Mouse (Mus musculus) kidney, embryonic 14.5 days (tissue): ENCODE data around the gene Vti1a. TPM values are rescaled to one million over a fixed set of nuclear protein-coding genes. Genes with fewer than 3 reads are reported as not detected.

Source experiments
- ATAC-seq: fragments of 200-750 bp; cut with Nextera tagmentation; 2 replicates; pipeline ENCODE4 v1.8.0; 2017; ENCODE audit warnings: moderate number of reproducible peaks, mild to moderate bottlenecking, moderate TSS enrichment, moderate library complexity; ENCODE audit not compliant: low FRiP score, low TSS enrichment
- H3K27ac ChIP-seq: fragments of 300-500 bp; sonication (generic); 2 replicates; pipeline ENCODE4 v1.5.1; 2014; ENCODE audit warnings: low read depth, mild to moderate bottlenecking, low read length, moderate library complexity, mixed read lengths
- H3K27me3 ChIP-seq: fragments of 300-500 bp; sonication (generic); 2 replicates; pipeline ENCODE4 v1.6.1; 2014; ENCODE audit warnings: mild to moderate bottlenecking, low read length; ENCODE audit not compliant: control insufficient read depth, insufficient read depth
- H3K36me3 ChIP-seq: fragments of 300-500 bp; sonication (generic); 2 replicates; pipeline ENCODE4 v1.6.1; 2014; ENCODE audit warnings: low read length, mixed read lengths; ENCODE audit not compliant: control insufficient read depth, insufficient read depth
- H3K4me1 ChIP-seq: fragments of 300-500 bp; sonication (generic); 2 replicates; pipeline ENCODE4 v1.6.1; 2014; ENCODE audit warnings: low read length, mixed read lengths; ENCODE audit not compliant: control insufficient read depth, insufficient read depth
- H3K4me2 ChIP-seq: fragments of 300-500 bp; sonication (generic); replicated peaks from 2 replicates; pipeline ENCODE4 v1.6.1; 2014; ENCODE audit warnings: low read depth, mild to moderate bottlenecking, low read length
- H3K4me3 ChIP-seq: fragments of 300-500 bp; sonication (generic); 2 replicates; pipeline ENCODE4 v1.5.1; 2014; ENCODE audit warnings: mild to moderate bottlenecking, low read length
- H3K9ac ChIP-seq: fragments of 300-500 bp; sonication (generic); 2 replicates; pipeline ENCODE4 v1.6.1; 2014; ENCODE audit warnings: low read depth, mild to moderate bottlenecking, low read length, moderate library complexity
- H3K9me3 ChIP-seq: fragments of 300-500 bp; sonication (generic); 2 replicates; pipeline ENCODE4 v1.6.1; 2016; ENCODE audit warnings: low read length; ENCODE audit not compliant: control insufficient read depth
- WGBS: fragments of 180-500 bp; shearing (Covaris S2); extraction: QIAGEN DNeasy Blood & Tissue Kit; methylation state at CpG from one replicate; pipeline ENCODE4 v1.1.7; 2014; 5-methylcytosine and 5-hydroxymethylcytosine counted together
- polyA plus RNA-seq: library from polyadenylated mRNA; unstranded; fragments of >200 nt; fragmentation: Nextera tagmentation; extraction: Ambion mirVana; gene quantifications from 2 replicates; pipeline ENCODE4 v1.2.1, GENCODE M21; 2014

The Vti1a gene
- polyA plus RNA-seq, 1 experiment from 2014 or later, result 25.7 TPM

GRCm38 (mm10) chr19:55552861-55553260 lies 236.8 kb downstream of the Vti1a start:
- ATAC-seq, result no peak
- Histone ChIP-seq H3K4me3 (no peak overlapping the region), H3K27ac (no peak overlapping the region), H3K4me1 (peaks cover 9% of the 10 kb centered on the region; the same call in 1 of the 2 replicates), H3K27me3 (no peaks in the 10 kb centered on the region), H3K36me3 (no peaks in the 10 kb centered on the region), H3K4me2 (no peak overlapping the region), H3K9ac (no peak overlapping the region), H3K9me3 (no peaks in the 10 kb centered on the region)
- WGBS, result 58% methylated on average over 7 of the region's 7 CpGs

GRCm38 (mm10) chr19:55554295-55554694 lies 238.2 kb downstream of the Vti1a start:
- Histone ChIP-seq H3K9ac (no peak overlapping the region), H3K4me3 (no peak overlapping the region), H3K27ac (no peak overlapping the region), H3K36me3 (no peaks in the 10 kb centered on the region), H3K4me1 (peaks cover 9% of the 10 kb centered on the region; the same call in 1 of the 2 replicates), H3K27me3 (no peaks in the 10 kb centered on the region), H3K4me2 (no peak overlapping the region), H3K9me3 (no peaks in the 10 kb centered on the region)
- no peak for ATAC-seq
- 65% methylated on average over 5 of the region's 5 CpGs for whole genome bisulfite sequencing

GRCm38 (mm10) chr19:55554703-55555102 lies 238.6 kb downstream of the Vti1a start:
- 81% methylated on average over 9 of the region's 9 CpGs for WGBS
- Histone ChIP-seq H3K9me3 (no peaks in the 10 kb centered on the region), H3K4me3 (no peak overlapping the region), H3K36me3 (no peaks in the 10 kb centered on the region), H3K9ac (no peak overlapping the region), H3K4me2 (no peak overlapping the region), H3K27me3 (no peaks in the 10 kb centered on the region), H3K27ac (no peak overlapping the region), H3K4me1 (peaks cover 9% of the 10 kb centered on the region; the same call in 1 of the 2 replicates)
- ATAC-seq, result no peak

GRCm38 (mm10) chr19:55556168-55556999 lies 240.3 kb downstream of the Vti1a start:
- H3K4me1 ChIP-seq, result peaks cover 9% of the 10 kb centered on the region; the same call in 1 of the 2 replicates
- peak; percentile 90 for ATAC-seq
- H3K27ac ChIP-seq, result peak overlapping the region; percentile 3; the same call in 1 of the 2 replicates
- H3K9ac ChIP-seq, result no peak overlapping the region
- H3K4me2 ChIP-seq, result peak overlapping the region; percentile 31
- H3K9me3 ChIP-seq, result no peaks in the 10 kb centered on the region
- 15% methylated on average over 21 of the region's 21 CpGs for WGBS
- H3K4me3 ChIP-seq, result no peak overlapping the region
- no peaks in the 10 kb centered on the region for H3K27me3 ChIP-seq
- H3K36me3 ChIP-seq, result no peaks in the 10 kb centered on the region

GRCm38 (mm10) chr19:55559331-55559730 lies 243.2 kb downstream of the Vti1a start:
- peaks cover 16% of the 10 kb centered on the region; the same call in 1 of the 2 replicates for H3K4me1 ChIP-seq
- no peaks in the 10 kb centered on the region for H3K36me3 ChIP-seq
- WGBS, result 41% methylated on average over 12 of the region's 12 CpGs
- no peak overlapping the region for H3K27ac ChIP-seq
- H3K4me2 ChIP-seq, result no peak overlapping the region
- ATAC-seq, result no peak
- H3K9ac ChIP-seq, result no peak overlapping the region
- no peaks in the 10 kb centered on the region for H3K27me3 ChIP-seq
- H3K9me3 ChIP-seq, result no peaks in the 10 kb centered on the region
- no peak overlapping the region for H3K4me3 ChIP-seq

- ATAC-seq, result no peak
- H3K36me3 ChIP-seq, result no peaks in the 10 kb centered on the region
- H3K27me3 ChIP-seq, result no peaks in the 10 kb centered on the region
- H3K4me2 ChIP-seq, result no peak overlapping the region
- no peak overlapping the region for H3K27ac ChIP-seq
- H3K4me3 ChIP-seq, result no peak overlapping the region
- 78% methylated on average over 11 of the region's 11 CpGs for WGBS
- H3K9me3 ChIP-seq, result no peaks in the 10 kb centered on the region
- H3K4me1 ChIP-seq, result peaks cover 16% of the 10 kb centered on the region; the same call in 1 of the 2 replicates
- no peak overlapping the region for H3K9ac ChIP-seq
Measured at GRCm38 (mm10) chr19:55560088-55560682, 244.1 kb downstream of the Vti1a start.

GRCm38 (mm10) chr19:55561469-55561868 lies 245.4 kb downstream of the Vti1a start:
- H3K4me1 ChIP-seq, result peaks cover 14% of the 10 kb centered on the region; the same call in 1 of the 2 replicates
- no peak overlapping the region for H3K9ac ChIP-seq
- H3K4me3 ChIP-seq, result no peak overlapping the region
- no peaks in the 10 kb centered on the region for H3K36me3 ChIP-seq
- no peaks in the 10 kb centered on the region for H3K9me3 ChIP-seq
- no peak overlapping the region for H3K4me2 ChIP-seq
- H3K27me3 ChIP-seq, result no peaks in the 10 kb centered on the region
- WGBS, result 94% methylated on average over 10 of the region's 10 CpGs
- H3K27ac ChIP-seq, result no peak overlapping the region
- no peak for ATAC-seq

- Histone ChIP-seq H3K27me3 (no peaks in the 10 kb centered on the region), H3K4me1 (peaks cover 10% of the 10 kb centered on the region; the same call in 1 of the 2 replicates), H3K27ac (no peak overlapping the region), H3K9ac (no peak overlapping the region), H3K36me3 (no peaks in the 10 kb centered on the region), H3K9me3 (no peaks in the 10 kb centered on the region), H3K4me3 (no peak overlapping the region), H3K4me2 (no peak overlapping the region)
- ATAC-seq, result no peak
- WGBS, result 81% methylated on average over 14 of the region's 14 CpGs
Measured at GRCm38 (mm10) chr19:55562487-55563147, 246.5 kb downstream of the Vti1a start.
